Mouse (Mus musculus) v-Abl transformed pro-B cells (cell line): ENCODE measurements around the gene Atg14.

Experiments used
- in situ Hi-C, 2 experiments: fragments of 400-800 bp; cut with MboI; formaldehyde crosslinking; loops; one replicate each; pipeline ENCODE4 v1.15.1; 2025; ENCODE audit not compliant: unreplicated experiment in 2 of 2

Gene Atg14

DNA sequence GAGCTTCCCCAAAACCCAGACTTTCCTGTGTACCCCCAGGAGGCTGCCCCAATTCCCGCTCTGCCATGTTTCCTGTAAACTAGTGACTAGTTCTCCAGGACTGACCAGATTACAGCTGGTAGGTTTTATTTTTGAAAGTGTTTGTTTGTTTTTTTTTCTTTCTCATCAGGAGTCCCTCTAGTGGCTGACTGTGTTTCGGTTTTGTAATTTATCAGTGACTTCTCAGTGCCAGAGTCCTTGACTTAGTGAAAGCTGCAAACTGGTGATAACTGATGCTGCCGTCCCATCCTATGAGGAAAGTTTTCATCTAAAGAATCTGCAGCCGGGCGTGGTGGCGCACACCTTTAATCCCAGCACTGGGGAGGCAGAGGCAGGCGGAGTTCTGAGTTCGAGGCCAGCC lies 54.8 kb downstream of the Atg14 start:
- in situ Hi-C loops = no loop called here

DNA sequence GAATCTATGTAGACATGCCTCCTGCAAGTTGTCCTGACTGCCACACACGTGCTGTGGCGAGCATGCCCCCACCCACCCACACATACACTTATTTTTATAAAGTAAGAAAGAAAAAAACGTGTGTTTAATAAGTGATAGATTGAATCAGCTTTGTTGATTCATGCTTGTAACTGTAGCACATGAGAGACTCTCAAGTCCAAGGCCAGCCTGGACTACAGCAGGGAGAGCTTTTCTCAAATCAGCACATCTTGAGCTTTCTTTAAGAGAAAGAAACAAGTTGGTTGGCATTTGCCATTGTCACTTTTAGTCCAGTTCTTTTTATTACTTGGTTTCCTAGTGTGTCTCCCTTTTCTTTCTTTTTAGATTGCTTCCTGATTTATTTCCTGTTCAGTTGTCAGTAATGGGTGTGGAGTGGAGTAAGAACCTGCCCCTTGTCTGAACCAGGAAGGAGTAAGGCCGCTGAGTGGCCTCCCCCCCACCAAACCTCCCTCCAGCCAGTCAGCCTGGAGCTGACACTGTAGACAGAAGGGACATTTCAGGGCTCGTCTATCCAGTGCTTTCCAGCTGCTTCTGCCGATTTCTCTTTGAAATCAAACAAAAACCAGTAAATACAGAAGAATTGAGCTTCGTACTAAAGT lies 55.5 kb downstream of the Atg14 start:
- in situ Hi-C loops = no loop called here

DNA sequence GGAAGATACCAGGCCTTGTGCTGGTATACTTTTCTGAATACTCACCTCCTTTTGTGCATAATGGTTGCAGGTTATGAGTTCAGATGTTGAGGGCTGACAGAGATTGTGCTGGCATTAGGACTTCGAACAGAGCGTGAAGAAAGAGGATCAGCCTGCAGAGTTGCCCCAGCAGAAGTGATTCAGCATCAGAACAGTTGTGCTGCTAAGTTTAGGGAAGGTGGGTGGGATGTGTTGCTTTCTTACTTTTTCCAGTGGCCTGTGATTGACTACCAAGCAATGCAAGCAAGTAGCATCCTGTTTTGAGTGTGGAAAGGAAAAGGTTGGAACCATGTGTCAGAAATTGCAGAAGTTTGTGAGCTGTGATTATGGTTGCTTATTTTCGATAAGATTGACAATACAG lies 56.8 kb downstream of the Atg14 start:
- in situ Hi-C loops = no loop called here

DNA sequence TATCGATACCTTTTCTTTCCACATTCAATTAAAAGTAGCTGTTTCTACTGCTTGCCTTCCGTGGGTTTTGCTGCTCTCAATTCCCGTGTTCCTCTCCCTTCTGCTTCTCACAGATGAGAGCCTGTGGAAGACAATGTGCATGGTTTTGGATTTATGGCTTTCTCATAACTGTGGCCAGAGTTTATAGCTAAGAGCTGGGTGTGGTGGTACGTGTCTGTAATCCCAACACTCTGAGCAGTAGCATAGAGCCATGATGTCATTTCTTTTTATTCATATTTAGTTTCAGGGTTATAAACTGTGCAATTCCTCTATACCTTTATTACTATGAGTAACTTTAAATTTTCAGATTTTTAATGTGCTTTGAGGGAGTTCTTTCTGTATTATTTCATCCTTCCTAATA lies 60.2 kb downstream of the Atg14 start:
- in situ Hi-C loops = no loop called here

DNA sequence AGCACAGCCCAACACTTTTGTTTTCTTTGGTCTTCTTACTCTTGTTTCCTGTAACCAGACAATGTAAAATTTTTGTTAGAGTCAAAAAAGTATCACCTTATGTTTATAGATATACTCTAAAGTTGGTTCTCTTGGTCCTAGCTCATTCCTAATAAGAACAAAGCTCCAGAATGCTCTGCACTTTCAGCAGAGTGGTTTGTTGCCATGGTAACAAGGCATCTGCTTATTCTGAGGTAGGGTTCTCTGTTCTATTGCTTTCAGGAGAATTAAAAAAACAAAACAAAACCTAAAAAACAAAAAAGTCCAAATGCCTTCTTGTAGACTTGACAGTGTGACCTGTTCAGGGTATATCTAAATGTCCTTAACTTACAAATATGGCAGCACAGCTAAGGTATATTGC lies 62.4 kb downstream of the Atg14 start:
- in situ Hi-C loops = no loop called here

DNA sequence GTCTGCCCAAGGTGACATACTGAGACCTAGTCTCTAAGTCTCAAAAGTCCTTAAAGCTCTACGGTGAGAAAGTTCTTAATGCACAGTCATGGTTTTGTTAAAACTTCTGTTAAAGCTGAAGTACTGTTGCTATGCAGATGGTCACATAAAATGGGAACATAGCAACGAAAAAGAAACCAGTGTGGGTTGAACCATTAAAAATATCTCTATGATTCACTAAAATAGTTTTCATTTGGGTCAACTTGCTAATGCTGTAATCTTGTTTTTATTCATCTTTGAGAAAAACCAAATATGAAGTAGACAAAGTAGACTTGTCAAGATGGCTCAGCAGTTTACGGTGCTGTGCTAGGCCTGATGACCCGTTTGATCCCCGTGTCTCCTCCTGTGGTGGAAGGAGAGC lies 63.8 kb downstream of the Atg14 start:
- in situ Hi-C loops = no loop called here

DNA sequence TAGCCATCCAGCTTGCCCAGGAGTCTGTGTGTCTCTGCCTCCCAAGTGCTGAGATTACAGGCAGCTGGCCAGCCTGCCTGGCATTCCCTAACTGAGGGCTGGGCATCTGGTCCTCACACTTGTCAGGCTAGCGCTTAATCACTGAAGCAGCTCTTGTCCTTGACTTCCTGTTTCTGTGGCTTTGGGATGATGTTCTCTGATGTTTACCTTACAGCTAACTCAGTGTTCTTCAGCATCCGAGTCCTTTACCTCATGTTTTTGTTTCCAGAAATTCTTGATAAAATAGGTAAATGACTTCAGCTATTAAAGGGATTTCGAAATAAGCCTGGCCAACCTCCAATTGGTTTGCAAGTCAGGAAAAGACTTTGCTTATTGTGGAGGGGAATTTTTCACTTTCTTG lies 66.4 kb downstream of the Atg14 start:
- in situ Hi-C loops = no loop called here

DNA sequence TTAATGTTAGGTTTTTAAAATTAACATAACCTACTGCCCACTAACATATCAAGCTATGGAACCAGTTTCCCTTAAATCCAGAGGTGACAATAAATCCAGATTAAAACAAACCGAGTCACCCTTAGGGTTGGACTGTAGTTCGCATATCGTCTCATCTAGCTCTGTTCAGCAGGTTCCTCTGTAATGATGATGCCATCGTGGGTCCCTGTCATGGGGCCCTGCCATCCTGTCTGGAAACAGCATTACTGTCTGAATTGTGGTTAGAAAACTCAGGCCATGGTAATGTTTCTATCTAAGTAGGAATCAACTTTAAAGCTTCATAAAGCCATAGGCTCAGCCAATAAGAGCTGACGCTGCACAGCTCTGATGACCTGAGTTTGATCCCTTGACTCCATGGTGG lies 71.8 kb downstream of the Atg14 start:
- in situ Hi-C loops = no loop called here

DNA sequence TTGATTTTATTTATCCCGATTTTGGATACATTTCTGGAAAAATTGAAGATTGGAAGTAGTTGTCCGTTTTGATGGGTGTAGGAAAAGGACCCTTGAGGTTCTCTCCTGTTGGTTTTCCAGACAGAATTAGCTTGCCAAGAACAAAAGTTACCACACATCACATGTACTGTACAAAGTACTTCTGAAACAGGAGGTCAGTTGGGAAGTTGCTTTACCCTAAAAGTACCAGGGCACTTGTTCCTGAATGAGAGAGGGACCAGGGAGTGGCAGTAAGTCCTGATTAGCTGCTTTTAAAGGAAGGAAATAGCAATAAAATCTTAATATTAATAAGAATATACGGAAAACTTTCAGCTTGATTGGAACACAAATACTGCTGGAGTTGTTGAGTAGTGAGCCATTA lies 73.3 kb downstream of the Atg14 start:
- in situ Hi-C loops = no loop called here

DNA sequence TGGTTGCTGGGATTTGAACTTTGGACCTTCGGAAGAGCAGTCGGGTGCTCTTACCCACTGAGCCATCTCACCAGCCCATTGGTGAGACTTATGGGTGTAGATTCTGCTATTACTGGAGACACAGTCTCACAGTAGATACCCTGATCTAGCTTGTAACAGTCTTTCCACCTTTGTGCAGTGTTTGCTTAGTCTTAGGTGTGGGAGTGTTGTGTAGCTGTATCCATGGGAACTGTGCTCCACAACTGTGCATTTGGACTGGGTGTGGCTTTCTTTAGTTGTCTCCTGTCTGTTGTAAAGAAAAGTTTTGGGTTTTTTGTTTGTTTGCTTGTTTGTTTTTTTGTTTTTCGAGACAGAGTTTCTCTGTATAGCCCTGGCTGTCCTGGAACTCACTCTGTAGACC lies 74.5 kb downstream of the Atg14 start:
- in situ Hi-C loops = no loop called here

DNA sequence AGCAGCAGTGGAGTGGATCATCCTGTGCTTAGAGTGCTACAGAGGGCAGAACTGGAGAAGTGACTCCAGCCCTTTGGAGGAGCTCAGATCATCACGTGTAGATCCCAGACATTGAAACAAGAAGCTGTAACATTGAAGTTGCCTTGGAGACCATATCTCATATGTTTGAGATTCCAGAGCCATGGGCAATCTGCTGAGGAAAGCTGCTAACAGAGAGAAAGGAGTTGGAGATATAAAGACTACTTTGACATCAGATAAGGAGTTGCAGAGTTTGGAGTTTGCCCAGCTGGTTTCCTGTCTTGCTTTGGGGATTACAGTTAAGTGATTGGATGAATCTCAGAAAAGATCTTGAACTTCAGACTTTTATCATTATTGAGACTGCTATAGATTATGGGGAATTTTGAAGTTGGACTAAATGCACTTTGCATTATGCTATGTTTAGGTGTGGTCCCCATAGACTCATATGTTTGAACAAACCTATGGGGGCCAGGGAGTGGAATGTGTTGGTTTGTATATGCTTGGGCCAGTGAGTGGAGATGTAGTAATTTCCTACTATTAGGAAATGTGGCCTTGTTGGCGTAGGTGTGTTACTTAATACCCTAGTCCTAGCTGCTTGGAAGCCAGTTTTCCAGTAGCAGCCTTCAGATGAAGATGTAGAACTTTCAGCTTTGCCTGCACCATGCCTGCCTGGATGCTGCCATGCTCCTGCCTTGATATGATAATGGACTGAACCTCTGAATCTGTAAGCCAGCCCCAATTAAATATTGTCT lies 76.7 kb downstream of the Atg14 start:
- in situ Hi-C loops = no loop called here
